Mouse (Mus musculus) neural tube, embryonic 13.5 days (tissue): ENCODE measurements around the gene Coa7. TPM values are rescaled to one million over a fixed set of nuclear protein-coding genes. Genes with fewer than 3 reads are reported as not detected.

ENCODE experiments used
- ATAC-seq: fragments of 200-750 bp; cut with Nextera tagmentation; 2 replicates; pipeline ENCODE4 v1.8.0; 2017; ENCODE audit warnings: low read depth, mild to moderate bottlenecking, moderate TSS enrichment, moderate library complexity
- H3K27ac ChIP-seq: fragments of 300-500 bp; sonication (generic); replicated peaks from 2 replicates; pipeline ENCODE4 v1.5.1; 2015; ENCODE audit warnings: moderate library complexity, mild to moderate bottlenecking, inconsistent platforms
- H3K27me3 ChIP-seq: fragments of 300-500 bp; sonication (generic); 2 replicates; pipeline ENCODE4 v1.6.1; 2015; ENCODE audit warnings: mild to moderate bottlenecking, inconsistent platforms
- H3K36me3 ChIP-seq: fragments of 300-500 bp; sonication (generic); 2 replicates; pipeline ENCODE4 v1.6.1; 2015; ENCODE audit warnings: mild to moderate bottlenecking, inconsistent platforms
- H3K4me1 ChIP-seq: fragments of 300-500 bp; sonication (generic); replicated peaks from 2 replicates; pipeline ENCODE4 v1.6.1; 2015; ENCODE audit warnings: inconsistent platforms
- H3K4me2 ChIP-seq: fragments of 300-500 bp; sonication (generic); 2 replicates; pipeline ENCODE4 v1.6.1; 2015; ENCODE audit warnings: inconsistent platforms, mild to moderate bottlenecking, moderate library complexity
- H3K4me3 ChIP-seq: fragments of 300-500 bp; sonication (generic); 2 replicates; pipeline ENCODE4 v1.5.1; 2015; ENCODE audit warnings: mild to moderate bottlenecking, inconsistent platforms
- H3K9ac ChIP-seq: fragments of 300-500 bp; sonication (generic); 2 replicates; pipeline ENCODE4 v1.6.1; 2015; ENCODE audit warnings: moderate library complexity, mild to moderate bottlenecking, inconsistent platforms
- H3K9me3 ChIP-seq: fragments of 300-500 bp; sonication (generic); 2 replicates; pipeline ENCODE4 v1.6.1; 2016; ENCODE audit warnings: inconsistent platforms
- WGBS: fragments of 180-500 bp; shearing (Covaris S2); methylation state at CpG from one replicate; pipeline ENCODE4 v1.1.7; 2015; 5-methylcytosine and 5-hydroxymethylcytosine counted together
- polyA plus RNA-seq: library from polyadenylated mRNA; unstranded; fragments of >200 nt; fragmentation: Nextera tagmentation; extraction: Ambion mirVana; gene quantifications from 2 replicates; pipeline ENCODE4 v1.2.1, GENCODE M21; 2015

The Coa7 gene
- polyA plus RNA-seq, 1 experiment from 2014 or later, result 46.8 TPM

DNA sequence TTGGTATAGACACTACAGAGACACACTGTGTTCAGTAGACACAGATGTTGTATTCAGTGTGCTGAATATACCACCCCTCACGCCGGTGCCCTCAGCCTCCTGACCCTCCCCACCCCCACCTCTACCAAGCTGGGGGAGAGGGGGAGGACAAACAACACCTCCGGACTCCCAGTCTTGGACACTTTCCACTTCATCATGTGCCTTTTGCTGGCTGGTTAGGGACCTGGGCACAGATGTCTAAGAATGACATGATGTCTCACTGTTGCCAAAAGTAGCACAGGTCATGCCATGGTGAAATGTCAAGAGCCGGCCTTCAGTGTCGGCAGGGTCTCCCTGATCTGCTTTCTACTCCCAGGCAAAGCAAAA, 36.2 kb downstream of the Coa7 start:
- Histone ChIP-seq H3K4me2 (no peak overlapping the region), H3K27me3 (no peaks in the 10 kb centered on the region), H3K9ac (0 out of 2 replicates have a peak overlapping the region, but pooled peaks have one; percentile 34), H3K36me3 (no peaks in the 10 kb centered on the region), H3K27ac (peak overlapping the region; percentile 52; the same call in 1 of the 2 replicates), H3K9me3 (no peaks in the 10 kb centered on the region), H3K4me1 (peaks cover 49% of the 10 kb centered on the region), H3K4me3 (no peak overlapping the region)
- ATAC-seq, result no peak
- WGBS, result 17% methylated on average over 5 of the region's 5 CpGs

DNA sequence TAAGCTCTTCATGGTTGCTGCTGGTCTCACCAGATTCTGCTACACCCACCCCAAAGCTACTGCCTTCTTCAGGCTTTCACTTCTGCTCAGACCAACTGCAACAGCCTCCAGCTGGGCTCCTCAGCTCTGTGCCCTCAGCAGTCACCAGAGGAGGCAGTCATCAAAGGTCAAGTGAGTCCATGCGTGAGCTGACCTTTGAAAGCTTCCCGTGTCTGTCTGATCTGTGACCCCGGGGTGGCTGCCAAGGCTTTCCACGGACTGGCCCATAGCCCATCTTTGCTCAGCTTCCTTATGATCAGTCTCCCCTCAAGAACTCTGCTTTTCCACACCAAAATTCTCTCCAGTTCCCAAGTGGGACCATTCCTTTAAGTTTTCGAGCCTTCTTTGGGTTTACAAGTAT, 41.3 kb downstream of the Coa7 start:
- Histone ChIP-seq H3K36me3 (no peaks in the 10 kb centered on the region), H3K4me1 (peaks cover under 1% of the 10 kb centered on the region), H3K27ac (no peak overlapping the region), H3K27me3 (no peaks in the 10 kb centered on the region), H3K4me2 (no peak overlapping the region), H3K9ac (no peak overlapping the region), H3K9me3 (no peaks in the 10 kb centered on the region), H3K4me3 (no peak overlapping the region)
- no peak for ATAC-seq
- WGBS, result 25% methylated on average over 5 of the region's 5 CpGs

DNA sequence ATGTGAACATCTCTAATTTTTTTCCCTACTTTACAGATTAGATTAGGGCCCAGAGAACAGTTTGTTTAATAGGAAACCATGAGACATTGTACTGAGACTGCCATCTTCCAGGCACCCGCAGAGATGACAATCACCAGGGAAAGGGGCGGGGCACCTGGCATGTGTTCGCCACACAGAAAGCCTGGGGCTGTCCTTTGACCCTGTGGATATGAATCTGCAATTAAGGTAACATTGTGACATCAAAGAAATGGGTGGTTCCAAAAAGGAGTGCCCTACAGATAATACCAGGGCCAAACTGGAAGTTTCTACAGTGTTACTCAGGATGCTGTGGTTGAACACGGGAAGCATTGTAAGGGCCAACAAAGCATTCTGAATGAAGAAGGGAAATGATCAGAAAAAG, 42.5 kb downstream of the Coa7 start:
- Histone ChIP-seq H3K4me3 (no peak overlapping the region), H3K36me3 (no peaks in the 10 kb centered on the region), H3K4me2 (no peak overlapping the region), H3K9ac (no peak overlapping the region), H3K27me3 (no peaks in the 10 kb centered on the region), H3K4me1 (no peaks in the 10 kb centered on the region; the same call in 1 of the 2 replicates), H3K27ac (no peak overlapping the region), H3K9me3 (no peaks in the 10 kb centered on the region)
- no peak for ATAC-seq
- 64% methylated on average over 4 of the region's 4 CpGs for WGBS

DNA sequence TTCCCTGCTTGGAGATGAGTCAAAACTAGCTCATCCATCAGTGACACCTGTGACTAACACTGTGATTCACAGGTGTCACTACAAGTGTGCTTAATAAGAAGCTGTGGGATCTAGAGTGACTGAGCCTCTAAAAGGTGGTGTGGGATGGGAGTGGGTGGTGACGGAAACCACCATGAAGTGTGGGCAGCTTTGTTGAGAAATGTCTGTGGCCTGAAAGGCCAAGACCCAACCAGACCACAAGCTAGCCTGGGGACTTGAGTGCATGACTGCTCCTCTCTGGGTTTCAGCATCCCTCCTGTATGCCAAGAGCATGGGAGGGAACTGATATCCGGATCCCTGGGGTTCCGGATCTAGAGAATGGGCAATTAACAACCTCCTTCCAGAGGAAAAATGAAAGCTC, 43.5 kb downstream of the Coa7 start:
- Histone ChIP-seq H3K9ac (no peak overlapping the region), H3K4me2 (no peak overlapping the region), H3K27me3 (no peaks in the 10 kb centered on the region), H3K4me1 (no peaks in the 10 kb centered on the region; the same call in 1 of the 2 replicates), H3K36me3 (no peaks in the 10 kb centered on the region), H3K9me3 (no peaks in the 10 kb centered on the region), H3K27ac (no peak overlapping the region), H3K4me3 (no peak overlapping the region)
- WGBS, result 84% methylated on average over 3 of the region's 3 CpGs
- ATAC-seq, result no peak

DNA sequence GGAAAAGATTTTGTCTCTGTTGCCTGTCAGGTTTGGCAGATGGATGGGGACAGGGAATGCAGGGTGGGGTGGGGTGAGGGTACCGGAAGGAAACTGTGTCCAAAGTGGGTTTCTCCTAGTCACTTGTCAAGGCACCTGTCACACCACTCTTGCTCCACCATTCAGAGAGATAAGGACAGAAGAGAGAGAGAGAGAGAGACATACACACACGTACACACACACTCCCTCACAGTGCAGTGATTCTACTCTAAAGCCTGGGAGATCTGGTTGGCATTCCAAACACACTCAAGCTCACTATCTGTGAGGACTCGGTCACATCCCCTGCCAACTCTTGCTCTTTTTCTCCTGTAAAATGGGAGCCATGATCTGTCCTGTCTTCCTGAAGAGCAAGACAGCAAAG, 44.2 kb downstream of the Coa7 start:
- no peaks in the 10 kb centered on the region for H3K27me3 ChIP-seq
- WGBS, result 88% methylated on average over 3 of the region's 3 CpGs
- no peak overlapping the region for H3K4me2 ChIP-seq
- no peak for ATAC-seq
- H3K36me3 ChIP-seq, result no peaks in the 10 kb centered on the region
- no peak overlapping the region for H3K27ac ChIP-seq
- no peak overlapping the region for H3K9ac ChIP-seq
- H3K4me1 ChIP-seq, result no peaks in the 10 kb centered on the region; the same call in 1 of the 2 replicates
- no peak overlapping the region for H3K4me3 ChIP-seq
- no peaks in the 10 kb centered on the region for H3K9me3 ChIP-seq

DNA sequence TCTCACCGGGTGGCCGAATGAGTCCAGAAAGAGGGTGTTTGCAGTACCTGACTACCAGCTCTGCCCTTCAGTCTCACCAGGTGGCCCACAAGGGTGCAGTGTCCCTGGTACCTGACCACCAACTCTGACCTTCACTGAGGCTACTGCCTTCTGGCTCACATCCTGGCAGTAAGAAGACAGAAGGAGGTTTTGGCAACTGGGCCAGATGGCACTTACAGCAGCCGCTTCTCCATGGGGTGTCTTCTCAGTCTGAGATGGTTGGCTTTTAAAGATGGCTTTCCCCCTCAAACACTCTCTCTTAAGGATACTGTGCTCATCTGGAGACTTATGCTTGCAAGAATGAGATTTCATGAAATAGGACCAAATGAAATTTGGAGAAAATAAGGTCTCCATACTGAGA, 51.5 kb downstream of the Coa7 start:
- Histone ChIP-seq H3K36me3 (no peaks in the 10 kb centered on the region), H3K4me1 (peaks cover 12% of the 10 kb centered on the region; the same call in 1 of the 2 replicates), H3K9me3 (no peaks in the 10 kb centered on the region), H3K27me3 (peaks cover 26% of the 10 kb centered on the region), H3K4me3 (no peak overlapping the region), H3K9ac (no peak overlapping the region), H3K4me2 (no peak overlapping the region), H3K27ac (no peak overlapping the region)
- 91% methylated on average over 3 of the region's 3 CpGs for WGBS
- ATAC-seq, result no peak

DNA sequence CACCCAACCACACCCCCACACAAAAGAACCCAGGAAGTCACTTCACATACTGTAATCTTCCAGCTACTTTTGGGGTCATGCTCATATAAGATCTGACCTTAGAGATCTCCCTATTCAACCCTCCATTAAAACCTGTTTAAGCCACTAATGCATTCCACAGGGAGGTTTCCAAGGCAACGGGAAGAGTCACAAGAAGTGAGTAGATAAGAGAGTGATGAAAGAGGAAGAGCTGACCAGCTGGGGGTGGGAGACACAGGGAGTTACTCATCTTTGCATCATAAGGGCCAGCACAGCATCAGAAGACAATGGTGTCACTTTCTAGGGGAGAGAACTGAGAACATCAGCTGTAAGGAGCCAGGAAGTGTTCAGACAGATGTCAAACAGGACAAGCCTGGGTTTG, 52.2 kb downstream of the Coa7 start:
- no peak overlapping the region for H3K4me2 ChIP-seq
- no peaks in the 10 kb centered on the region for H3K9me3 ChIP-seq
- ATAC-seq, result no peak
- no peak overlapping the region for H3K4me3 ChIP-seq
- WGBS, result 31% methylated on average over 1 of the region's 1 CpGs
- peaks cover 32% of the 10 kb centered on the region for H3K27me3 ChIP-seq
- H3K27ac ChIP-seq, result no peak overlapping the region
- peaks cover 12% of the 10 kb centered on the region; the same call in 1 of the 2 replicates for H3K4me1 ChIP-seq
- H3K36me3 ChIP-seq, result no peaks in the 10 kb centered on the region
- no peak overlapping the region for H3K9ac ChIP-seq

DNA sequence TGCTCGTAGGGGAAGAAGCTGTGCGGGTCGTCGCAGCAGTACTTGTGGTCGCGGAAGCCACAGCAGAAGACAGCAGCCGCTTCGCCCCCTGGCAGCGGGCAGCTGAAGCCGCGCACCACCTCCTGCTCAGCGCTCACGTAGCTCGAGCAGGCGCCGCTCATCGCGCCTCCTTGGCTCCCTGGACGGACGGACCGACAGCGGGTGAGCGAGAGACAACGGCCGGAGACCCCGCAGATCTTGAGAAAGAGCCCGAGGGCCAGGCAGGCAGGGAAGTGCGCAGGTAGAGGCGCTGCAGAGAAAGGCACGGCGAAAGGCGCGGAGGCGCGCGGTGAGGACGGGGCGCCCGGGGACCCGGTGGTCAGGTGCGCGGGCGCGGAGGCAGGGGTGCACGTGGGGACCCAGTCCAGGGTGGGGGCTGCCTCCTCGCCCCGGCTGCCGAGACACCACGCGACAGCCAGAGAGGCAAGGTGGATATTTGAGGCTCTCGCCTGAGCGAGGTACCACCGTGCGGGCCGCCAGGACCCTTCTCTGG, 55.3 kb downstream of the Coa7 start, which contains the start of gene Shisal2a:
Gene Shisal2a, minus strand, starts transcription at position 167 of the 532 bp plus-strand sequence.
- peak within 1 kb of the TSS; percentile 65 for H3K4me2 ChIP-seq
- no peaks in the 10 kb centered on the region for H3K36me3 ChIP-seq
- H3K4me1 ChIP-seq, result peaks cover 26% of the 10 kb centered on the region
- H3K27ac ChIP-seq, result 0 out of 2 replicates have a peak within 1 kb of the TSS, but pooled peaks have one; percentile 14
- peak within 1 kb of the TSS; percentile 46 for H3K4me3 ChIP-seq
- H3K9me3 ChIP-seq, result no peaks in the 10 kb centered on the region
- peak within 1 kb of the TSS; percentile 77 for H3K9ac ChIP-seq
- H3K27me3 ChIP-seq, result peaks cover 37% of the 10 kb centered on the region
- WGBS, result 2% methylated on average over 55 of the region's 55 CpGs
- ATAC-seq, result peak; percentile 34

DNA sequence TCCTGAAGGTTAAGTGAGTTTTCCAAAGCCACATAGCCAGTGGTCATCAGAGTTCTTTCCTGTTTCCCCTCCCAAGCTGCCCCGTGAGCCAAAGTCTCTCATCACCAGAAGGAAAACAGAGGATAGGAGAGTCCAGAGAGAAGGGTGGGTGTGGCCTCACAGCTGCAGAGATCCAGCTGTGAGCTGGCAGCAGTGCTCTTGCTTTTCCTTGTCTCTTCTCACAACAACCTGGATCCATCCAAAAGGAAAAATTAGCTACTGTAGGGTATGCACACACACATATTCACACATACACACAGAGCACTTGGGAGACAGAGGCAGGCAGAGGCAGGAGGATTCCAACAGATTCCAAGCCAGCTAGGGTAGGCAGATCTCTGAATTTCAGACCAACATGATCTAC, 58.1 kb downstream of the Coa7 start:
- H3K4me3 ChIP-seq, result no peak overlapping the region
- peaks cover 37% of the 10 kb centered on the region for H3K27me3 ChIP-seq
- WGBS, result 21% methylated on average over 1 of the region's 1 CpGs
- H3K4me2 ChIP-seq, result no peak overlapping the region
- ATAC-seq, result no peak
- no peak overlapping the region for H3K27ac ChIP-seq
- H3K9me3 ChIP-seq, result no peaks in the 10 kb centered on the region
- H3K4me1 ChIP-seq, result peaks cover 31% of the 10 kb centered on the region
- H3K9ac ChIP-seq, result no peak overlapping the region
- H3K36me3 ChIP-seq, result no peaks in the 10 kb centered on the region

DNA sequence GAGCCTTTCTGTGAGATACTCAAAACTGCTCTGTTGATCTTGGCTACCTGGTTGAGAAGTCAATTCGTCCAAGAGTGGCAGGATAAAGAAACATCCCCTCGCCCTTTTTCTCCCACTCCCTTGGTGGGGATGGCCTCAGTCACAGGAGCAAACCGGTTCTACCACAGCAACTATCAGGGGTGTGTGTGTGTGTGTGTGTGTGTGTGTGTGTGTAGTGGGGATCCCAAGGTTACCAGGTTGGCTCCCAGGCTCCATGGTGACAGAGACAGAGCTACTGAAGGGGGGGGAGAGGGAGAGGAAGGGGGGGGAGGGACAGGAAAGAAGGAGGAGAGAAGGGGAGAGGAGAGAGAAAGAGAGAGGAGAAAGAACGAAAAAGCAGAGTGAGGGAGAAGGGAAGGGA, 59.2 kb downstream of the Coa7 start:
- H3K9me3 ChIP-seq, result no peaks in the 10 kb centered on the region
- 0 out of 2 replicates have a peak overlapping the region, but pooled peaks have one; percentile 36 for H3K4me3 ChIP-seq
- no peaks in the 10 kb centered on the region for H3K36me3 ChIP-seq
- 42% methylated on average over 4 of the region's 4 CpGs for WGBS
- H3K27ac ChIP-seq, result peak overlapping the region; percentile 81
- H3K27me3 ChIP-seq, result peaks cover 34% of the 10 kb centered on the region
- ATAC-seq, result peak; percentile 38; the same call in 1 of the 2 replicates
- H3K4me1 ChIP-seq, result peaks cover 31% of the 10 kb centered on the region
- H3K4me2 ChIP-seq, result peak overlapping the region; percentile 63
- peak overlapping the region; percentile 69 for H3K9ac ChIP-seq

DNA sequence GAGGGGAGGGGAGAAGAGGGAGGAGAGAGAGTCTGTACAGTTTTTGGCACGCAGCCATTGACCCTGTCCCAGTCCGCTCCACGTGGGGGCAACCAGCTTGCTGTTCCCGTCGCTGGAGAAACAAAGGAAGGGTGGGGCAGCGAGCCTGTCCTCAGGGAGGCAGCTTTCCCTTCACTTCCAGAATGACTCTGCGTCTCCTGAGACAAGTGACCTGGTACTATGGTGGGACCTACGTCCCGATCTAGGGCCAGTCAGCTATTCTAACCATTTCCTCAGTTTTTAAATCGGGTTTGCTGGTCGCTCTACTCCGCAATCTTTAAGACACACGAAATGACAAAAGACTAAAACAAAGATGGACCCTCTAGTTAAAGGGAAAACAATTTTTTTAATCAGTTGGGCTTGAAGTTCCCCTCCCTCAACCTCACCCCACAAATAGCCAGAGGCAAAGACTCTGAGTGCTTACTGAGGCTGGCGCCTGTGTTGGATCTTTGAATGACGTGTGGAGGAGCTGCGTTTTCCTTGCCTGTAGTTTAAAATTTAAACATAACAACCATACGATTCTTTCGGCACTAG, 59.8 kb downstream of the Coa7 start:
- Histone ChIP-seq H3K36me3 (no peaks in the 10 kb centered on the region), H3K27me3 (peaks cover 27% of the 10 kb centered on the region), H3K4me1 (peaks cover 31% of the 10 kb centered on the region), H3K4me2 (peak overlapping the region; percentile 63), H3K4me3 (peak overlapping the region; percentile 36), H3K9me3 (no peaks in the 10 kb centered on the region), H3K9ac (peak overlapping the region; percentile 69), H3K27ac (peak overlapping the region; percentile 81)
- 6% methylated on average over 18 of the region's 18 CpGs for WGBS
- peak; percentile 54 for ATAC-seq

DNA sequence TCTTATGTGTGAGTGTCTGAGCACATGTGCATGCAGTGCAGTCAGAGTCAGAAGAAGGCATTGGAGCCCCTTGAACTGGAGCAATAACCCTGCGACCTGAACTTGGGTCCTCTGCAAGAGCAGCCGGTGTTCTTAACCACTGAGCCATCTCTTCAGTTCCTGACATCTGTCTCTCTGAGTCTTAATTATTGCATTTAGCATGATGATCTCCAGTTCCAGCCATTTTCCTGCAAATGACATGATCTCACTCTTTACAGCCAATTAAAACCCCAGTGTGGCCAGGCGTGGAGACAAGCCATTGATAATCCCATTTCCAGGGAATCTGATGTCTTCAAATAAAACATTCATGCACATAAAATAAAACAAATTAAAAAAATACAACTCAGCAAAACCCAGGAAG, 60.8 kb downstream of the Coa7 start:
- no peaks in the 10 kb centered on the region for H3K36me3 ChIP-seq
- H3K4me1 ChIP-seq, result peaks cover 25% of the 10 kb centered on the region
- no peak overlapping the region for H3K9ac ChIP-seq
- H3K4me2 ChIP-seq, result no peak overlapping the region
- H3K4me3 ChIP-seq, result no peak overlapping the region
- H3K9me3 ChIP-seq, result no peaks in the 10 kb centered on the region
- no peak overlapping the region for H3K27ac ChIP-seq
- WGBS, result 58% methylated on average over 3 of the region's 3 CpGs
- H3K27me3 ChIP-seq, result peaks cover 18% of the 10 kb centered on the region
- ATAC-seq, result no peak

DNA sequence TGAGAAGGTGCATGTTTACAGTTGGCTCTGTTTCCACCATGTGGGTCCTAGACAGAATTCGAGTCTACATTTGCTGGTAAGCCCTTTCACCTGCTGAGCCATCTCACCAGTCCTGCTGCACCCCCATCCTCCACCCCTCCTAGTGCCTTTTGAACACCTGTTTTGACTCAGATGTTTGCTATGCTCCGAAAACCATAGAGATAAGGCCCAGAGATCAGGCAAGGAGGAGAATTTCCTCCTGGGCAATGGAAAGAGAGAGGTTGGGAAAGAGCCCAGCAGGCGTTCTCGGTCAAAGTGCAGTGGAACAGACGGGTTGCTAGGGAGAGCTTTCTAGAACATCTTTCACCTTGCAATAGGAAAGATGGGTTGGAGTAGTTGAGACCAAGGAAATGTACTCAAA, 63.2 kb downstream of the Coa7 start:
- H3K9ac ChIP-seq, result no peak overlapping the region
- WGBS, result 81% methylated on average over 5 of the region's 5 CpGs
- H3K4me1 ChIP-seq, result peaks cover 22% of the 10 kb centered on the region
- H3K36me3 ChIP-seq, result no peaks in the 10 kb centered on the region
- no peak for ATAC-seq
- no peak overlapping the region for H3K27ac ChIP-seq
- H3K4me3 ChIP-seq, result no peak overlapping the region
- no peaks in the 10 kb centered on the region for H3K27me3 ChIP-seq
- no peaks in the 10 kb centered on the region for H3K9me3 ChIP-seq
- H3K4me2 ChIP-seq, result no peak overlapping the region
